ENCODE assay signal across 9 mouse cellular contexts in the genomic region with DNA sequence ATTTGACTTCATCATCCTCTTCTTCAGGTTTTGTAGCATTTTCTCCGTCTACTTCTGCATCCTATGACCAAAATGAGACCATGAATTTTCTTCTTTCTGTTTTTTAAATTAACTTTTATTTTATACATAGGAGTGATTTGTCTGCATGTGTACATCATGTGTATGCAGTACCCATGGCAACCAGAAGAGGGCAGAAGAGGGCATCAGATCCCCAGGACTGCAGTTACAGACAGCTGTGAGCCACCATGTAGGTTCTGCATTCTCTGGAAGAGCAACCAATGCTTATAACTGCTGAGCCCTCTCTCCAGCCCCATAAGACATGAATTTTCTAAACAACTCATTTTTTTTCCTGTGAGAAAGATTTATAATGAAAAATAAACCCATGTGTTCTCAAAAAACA. TPM values are rescaled to one million over a fixed set of nuclear protein-coding genes. Genes with fewer than 3 reads are reported as not detected.
DNase-seq lines count a peak whose midpoint lies in the region; ATAC-seq and TF ChIP-seq lines count a peak whose summit lies in the region.
"Had no signal": no experiment of that assay in that cellular context is flagged by ENCODE, and none has a peak within 500 bp of the region (broad histone marks: within the 10 kb centered on the region; RNA-seq: fewer than 3 reads in every experiment).

No protein-coding gene starts in this region.

- H3K4me1 ChIP-seq in intestine, postnatal 0 days (replicated peaks; ENCODE audit: control insufficient read depth, insufficient read depth, low read length): no peaks in the 10 kb centered on the region
- H3K4me1 ChIP-seq in intestine, embryonic 15.5 days (replicated peaks): no peaks in the 10 kb centered on the region
- no peaks in the 10 kb centered on the region for H3K4me1 ChIP-seq in liver, embryonic 14.5 days (replicated peaks; ENCODE audit: control insufficient read depth in 2 of 2, insufficient read depth in 2 of 2, low read length in 1 of 2)
- H3K4me1 ChIP-seq: stomach, embryonic 15.5 days had no signal

- no peak overlapping the region for H3K4me3 ChIP-seq in intestine, postnatal 0 days (ENCODE audit: low read depth, low read length)
- no peak overlapping the region for H3K4me3 ChIP-seq in intestine, embryonic 15.5 days (replicated peaks)
- H3K4me3 ChIP-seq in liver, embryonic 14.5 days (ENCODE audit: insufficient read depth in 1 of 2, low read depth in 2 of 2, low read length in 2 of 2): no peak overlapping the region
- H3K4me3 ChIP-seq: stomach, embryonic 15.5 days had no signal

- WGBS in intestine, postnatal 0 days: 52% methylated on average over 1 of the region's 1 CpGs
- 47% methylated on average over 1 of the region's 1 CpGs for WGBS in intestine, embryonic 15.5 days
- WGBS in liver, embryonic 14.5 days (ENCODE audit: insufficient replicate concordance): 29% methylated on average over 1 of the region's 1 CpGs

- DNase-seq in 416B (ENCODE audit: low read depth): peak; percentile 70
- peak; percentile 7 to 16 for DNase-seq in CD8-positive naive resting alpha-beta T cell, adult 2 months (ENCODE audit: low read depth in 2 of 2, low spot score in 2 of 2)
- DNase-seq in liver, embryonic 14.5 days (ENCODE audit: low read depth in 3 of 3, low spot score in 3 of 3): peak in 1 of 3 experiments; percentile 9
- DNase-seq in splenic B cell, adult 2 months (ENCODE audit: low read depth, low spot score): peak; percentile 66

- no peaks in the 10 kb centered on the region for H3K36me3 ChIP-seq in intestine, postnatal 0 days (ENCODE audit: control insufficient read depth, insufficient read depth)
- no peaks in the 10 kb centered on the region for H3K36me3 ChIP-seq in intestine, embryonic 15.5 days
- H3K36me3 ChIP-seq in liver, embryonic 14.5 days (replicated peaks; ENCODE audit: control insufficient read depth, insufficient read depth, low read depth): no peaks in the 10 kb centered on the region
- no peaks in the 10 kb centered on the region for H3K36me3 ChIP-seq in splenic B cell, adult 2 months (ENCODE audit: control insufficient read depth, insufficient read depth, low read length, poor library complexity, severe bottlenecking)
- H3K36me3 ChIP-seq: stomach, embryonic 15.5 days had no signal

- H3K27me3 ChIP-seq in intestine, postnatal 0 days (replicated peaks; ENCODE audit: control insufficient read depth, insufficient read depth, low read length): no peaks in the 10 kb centered on the region
- H3K27me3 ChIP-seq in intestine, embryonic 15.5 days (replicated peaks): no peaks in the 10 kb centered on the region
- H3K27me3 ChIP-seq in liver, embryonic 14.5 days (ENCODE audit: control insufficient read depth, insufficient read depth, low read length): no peaks in the 10 kb centered on the region
- no peaks in the 10 kb centered on the region; the same call in 1 of the 2 replicates for H3K27me3 ChIP-seq in splenic B cell, adult 2 months (ENCODE audit: control insufficient read depth, insufficient read depth, low read length, poor library complexity, severe bottlenecking)
- H3K27me3 ChIP-seq: stomach, embryonic 15.5 days had no signal

- no peak for ATAC-seq in intestine, postnatal 0 days
- no peak for ATAC-seq in intestine, embryonic 15.5 days
- 0 out of 2 replicates have a peak, but pooled peaks have one; percentile 52 for ATAC-seq in common myeloid progenitor, adult 5-6 weeks (replicated peaks; ENCODE audit: low read depth, poor library complexity, severe bottlenecking)
- ATAC-seq in liver, embryonic 14.5 days (ENCODE audit: insufficient read depth): no peak
- no peak for ATAC-seq in activated CD4-positive, CD25-positive, alpha-beta regulatory T cell, adult 4 months

- H3K9ac ChIP-seq in intestine, postnatal 0 days (ENCODE audit: low read depth, low read length): no peak overlapping the region
- H3K9ac ChIP-seq in intestine, embryonic 15.5 days: no peak overlapping the region
- no peak overlapping the region for H3K9ac ChIP-seq in liver, embryonic 14.5 days (replicated peaks)
- H3K9ac ChIP-seq: stomach, embryonic 15.5 days had no signal

- no peak overlapping the region for H3K4me2 ChIP-seq in intestine, postnatal 0 days (replicated peaks; ENCODE audit: low read depth)
- no peak overlapping the region for H3K4me2 ChIP-seq in intestine, embryonic 15.5 days (replicated peaks)
- H3K4me2 ChIP-seq in liver, embryonic 14.5 days (ENCODE audit: low read depth): no peak overlapping the region
- H3K4me2 ChIP-seq: stomach, embryonic 15.5 days had no signal

- peak; percentile 76 for TF ChIP-seq CTCF in intestine, postnatal 0 days (IDR thresholded peaks at IDR 0.05; ENCODE audit: low read depth)
- peak; percentile 79 for TF ChIP-seq CTCF in liver, embryonic 14.5 days (IDR thresholded peaks at IDR 0.05; ENCODE audit: low read depth)

- no peak for TF ChIP-seq EP300 in liver, embryonic 14.5 days (IDR thresholded peaks at IDR 0.05; ENCODE audit: low read depth)

- no peak overlapping the region for H3K27ac ChIP-seq in intestine, postnatal 0 days (ENCODE audit: low read depth, low read length)
- no peak overlapping the region for H3K27ac ChIP-seq in intestine, embryonic 15.5 days
- H3K27ac ChIP-seq in liver, embryonic 14.5 days: no peak overlapping the region
- H3K27ac ChIP-seq: stomach, embryonic 15.5 days had no signal

- no peaks in the 10 kb centered on the region for H3K9me3 ChIP-seq in intestine, postnatal 0 days (ENCODE audit: control insufficient read depth)
- no peaks in the 10 kb centered on the region for H3K9me3 ChIP-seq in intestine, embryonic 15.5 days
- no peaks in the 10 kb centered on the region for H3K9me3 ChIP-seq in liver, embryonic 14.5 days (ENCODE audit: control insufficient read depth, low read length)
- H3K9me3 ChIP-seq: stomach, embryonic 15.5 days had no signal

RNA-seq across cellular contexts. Expression of a gene that starts 28.9 kb away (rescaled TPM):
- 96.0 and 99.6 TPM in 2 replicates for polyA plus RNA-seq in intestine, postnatal 0 days (2015; fragmentation: Nextera tagmentation; extraction: Ambion mirVana)
- 165 and 175 TPM in 2 replicates for polyA plus RNA-seq in intestine, embryonic 15.5 days (2015; fragmentation: Nextera tagmentation; extraction: Ambion mirVana)
- 111 and 126 TPM in 2 replicates for total RNA-seq in common myeloid progenitor, adult 5-6 weeks (2017)
- 32.1 and 58.5 TPM in 2 replicates for polyA plus RNA-seq in liver, embryonic 14.5 days (2012; rRNA removed)
- 122 and 128 TPM in 2 replicates for polyA plus RNA-seq in liver, embryonic 14.5 days (2014; fragmentation: Nextera tagmentation; extraction: Ambion mirVana)
- polyA plus RNA-seq in activated CD4-positive, CD25-positive, alpha-beta regulatory T cell, adult 4 months (2017; shearing (Covaris generic)): 100 to 1,000 TPM; 141 to 161 TPM

RNA-seq across cellular contexts. Expression of a gene that starts 28.9 kb away (rescaled TPM):
- 44.5 and 48.1 TPM in 2 replicates for polyA plus RNA-seq in intestine, postnatal 0 days (2015; fragmentation: Nextera tagmentation; extraction: Ambion mirVana)
- 76.3 and 88.1 TPM in 2 replicates for polyA plus RNA-seq in intestine, embryonic 15.5 days (2015; fragmentation: Nextera tagmentation; extraction: Ambion mirVana)
- 203 and 206 TPM in 2 replicates for total RNA-seq in common myeloid progenitor, adult 5-6 weeks (2017)
- polyA plus RNA-seq in liver, embryonic 14.5 days (2012; rRNA removed): 6.4 and 14.5 TPM in 2 replicates
- polyA plus RNA-seq in liver, embryonic 14.5 days (2014; fragmentation: Nextera tagmentation; extraction: Ambion mirVana): 31.4 and 36.9 TPM in 2 replicates
- 10 to 100 TPM; 44.5 to 47.0 TPM for polyA plus RNA-seq in activated CD4-positive, CD25-positive, alpha-beta regulatory T cell, adult 4 months (2017; shearing (Covaris generic))

RNA-seq across cellular contexts. Expression of a gene that starts 51.4 kb away (rescaled TPM):
- polyA plus RNA-seq in intestine, postnatal 0 days (2015; fragmentation: Nextera tagmentation; extraction: Ambion mirVana): 0.07 TPM in 1 of 2 replicates, not detected in the other
- polyA plus RNA-seq in intestine, embryonic 15.5 days (2015; fragmentation: Nextera tagmentation; extraction: Ambion mirVana): not detected in 2 replicates
- not detected in 2 replicates for total RNA-seq in common myeloid progenitor, adult 5-6 weeks (2017)
- polyA plus RNA-seq in liver, embryonic 14.5 days (2012; rRNA removed): not detected in 2 replicates
- not detected in 2 replicates for polyA plus RNA-seq in liver, embryonic 14.5 days (2014; fragmentation: Nextera tagmentation; extraction: Ambion mirVana)
- not detected for polyA plus RNA-seq in activated CD4-positive, CD25-positive, alpha-beta regulatory T cell, adult 4 months (2017; shearing (Covaris generic))
- polyA plus RNA-seq: stomach, embryonic 15.5 days had no signal
